Mouse (Mus musculus) ovary, adult 10 weeks (tissue): Measurements from ENCODE around the gene Cd109. TPM values are rescaled to one million over a fixed set of nuclear protein-coding genes. Genes with fewer than 3 reads are reported as not detected.

ENCODE experiments used
- polyA plus RNA-seq: library from polyadenylated mRNA; stranded (reverse); fragments of 350-450 nt; fragmentation: Illumina TruSeq; extraction: RNeasy Lipid Tissue Mini Kit (QIAGEN cat#74804); gene quantifications from one replicate; pipeline ENCODE4 v1.2.3, GENCODE M21; 2014

Cd109 gene
- polyA plus RNA-seq, result 7.1 TPM

DNA sequence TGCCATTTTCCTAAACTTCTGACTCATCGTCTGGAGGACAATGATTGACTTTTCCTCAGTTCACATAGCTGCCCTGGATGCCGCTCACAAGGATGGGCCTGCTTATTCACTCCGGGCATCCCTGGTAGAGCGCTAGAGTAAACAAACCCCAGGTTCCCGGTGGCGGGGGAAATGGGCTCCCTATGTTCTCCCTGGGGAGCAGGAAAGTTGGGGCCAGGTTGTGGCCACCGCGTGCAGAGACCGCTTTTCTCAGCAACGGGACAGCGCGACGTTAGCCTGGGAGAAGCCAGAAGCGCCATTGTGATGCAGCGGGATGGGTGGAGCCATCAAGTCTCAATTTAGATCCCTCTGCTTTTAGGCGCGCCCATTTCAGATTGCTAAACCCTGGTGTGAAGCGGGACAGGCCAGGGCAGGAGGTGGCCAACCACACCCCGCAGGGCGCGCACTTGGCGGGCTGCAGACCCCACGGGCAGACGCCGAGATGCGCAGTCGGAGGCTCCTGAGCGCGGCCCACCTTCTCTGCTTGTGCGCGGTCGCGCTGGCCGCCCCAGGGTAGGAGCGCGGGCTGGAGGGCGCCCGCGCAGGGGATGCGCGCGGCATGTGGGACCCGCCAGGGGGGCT lies at the start of gene Cd109:
TSS of gene Cd109 (plus strand) at position 146 of the 621 bp plus-strand sequence.

DNA sequence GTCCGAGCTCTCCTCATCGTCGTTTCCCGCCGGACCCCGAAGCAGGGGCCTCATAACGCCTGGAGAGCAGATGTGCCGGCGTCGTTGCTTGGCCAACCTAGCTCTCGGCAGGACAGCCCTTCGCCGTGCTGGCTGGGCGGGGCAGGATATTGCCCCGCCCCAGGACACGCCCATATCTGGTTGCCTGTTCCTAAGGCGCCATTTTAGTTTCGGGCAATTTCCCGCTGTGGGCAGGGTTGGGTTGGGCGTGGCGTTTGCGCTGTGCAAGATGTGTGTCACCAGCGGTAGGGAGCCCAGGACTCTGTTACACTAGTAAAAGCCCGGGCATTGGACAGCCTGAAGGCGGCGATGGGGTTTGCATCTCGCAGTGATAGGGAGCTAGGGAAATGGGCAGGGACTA lies 27.4 kb upstream of the Cd109 start, which contains the start of gene Slc17a5:
TSS of gene Slc17a5 (minus strand) at position 128 of the 400 bp plus-strand sequence.

Other genes with a start within 250 kb of the Cd109 start
- gene Dppa5a, start 247.4 kb upstream of the Cd109 start, polyA plus RNA-seq, result 2.8 TPM
- gene Ooep, start 236.8 kb upstream of the Cd109 start, polyA plus RNA-seq, result 21.6 TPM
- 0.20 TPM for gene Ddx43, start 219.8 kb upstream of the Cd109 start, polyA plus RNA-seq
- 5.2 TPM for gene Cgas, start 172.3 kb upstream of the Cd109 start, polyA plus RNA-seq
- 14.9 TPM for gene Mto1, start 167.3 kb upstream of the Cd109 start, polyA plus RNA-seq
- gene Gm17324, start 166.8 kb upstream of the Cd109 start, polyA plus RNA-seq, result not detected
- gene Eef1a1, start 126.4 kb upstream of the Cd109 start, polyA plus RNA-seq, result 6,126 TPM
- 25.3 TPM for gene Slc17a5, start 27.5 kb upstream of the Cd109 start, polyA plus RNA-seq